Comparison of ENCODE assay signal across 17 mouse cellular contexts in the genomic region with DNA sequence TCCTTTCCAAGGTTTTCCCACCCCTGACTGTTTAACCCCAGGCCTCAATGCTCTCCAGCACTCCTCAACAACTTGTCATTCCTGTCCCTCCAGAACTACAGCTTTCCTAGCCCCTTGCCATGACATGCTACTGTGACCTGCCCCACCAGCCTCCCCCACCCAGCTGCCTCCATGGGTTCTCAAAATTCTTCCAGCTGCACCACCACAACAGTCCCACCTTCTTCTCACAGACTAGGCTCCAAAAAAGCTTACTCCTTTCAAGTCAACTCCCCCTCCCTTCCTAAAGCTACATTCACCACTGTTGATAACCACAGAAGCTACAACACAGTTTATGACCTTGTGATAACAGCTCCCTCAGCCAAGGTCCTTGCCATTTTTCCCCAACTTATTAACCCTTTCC. TPM values are rescaled to one million over a fixed set of nuclear protein-coding genes. Genes with fewer than 3 reads are reported as not detected.
A peak's percentile ranks its signal among the peaks of the same experiment; 100 is the strongest.
DNase-seq lines count a peak whose midpoint lies in the region; ATAC-seq and TF ChIP-seq lines count a peak whose summit lies in the region.
"Had no signal": no experiment of that assay in that cellular context is flagged by ENCODE, and none has a peak within 500 bp of the region (broad histone marks: within the 10 kb centered on the region; RNA-seq: fewer than 3 reads in every experiment).

No protein-coding gene starts in this region.

- no peak overlapping the region for H3K9ac ChIP-seq in embryonic facial prominence, embryonic 14.5 days (ENCODE audit: low read depth, low read length)
- H3K9ac ChIP-seq in liver, embryonic 11.5 days (ENCODE audit: low read depth, low read length) = no peak overlapping the region
- H3K9ac ChIP-seq: kidney, embryonic 15.5 days; lung, embryonic 15.5 days; neural tube, embryonic 13.5 days had no signal

- H3K9me3 ChIP-seq in embryonic facial prominence, embryonic 14.5 days (ENCODE audit: control insufficient read depth, low read length) = no peaks in the 10 kb centered on the region
- H3K9me3 ChIP-seq in embryonic facial prominence, embryonic 10.5 days = no peaks in the 10 kb centered on the region
- no peaks in the 10 kb centered on the region for H3K9me3 ChIP-seq in liver, embryonic 11.5 days (ENCODE audit: control insufficient read depth, low read length)
- H3K9me3 ChIP-seq: kidney, embryonic 15.5 days; lung, embryonic 15.5 days; neural tube, embryonic 13.5 days had no signal

- H3K36me3 ChIP-seq in embryonic facial prominence, embryonic 14.5 days (ENCODE audit: control insufficient read depth, insufficient read depth, low read length) = no peaks in the 10 kb centered on the region
- H3K36me3 ChIP-seq in embryonic facial prominence, embryonic 10.5 days (replicated peaks) = no peaks in the 10 kb centered on the region
- H3K36me3 ChIP-seq in liver, embryonic 11.5 days (ENCODE audit: control insufficient read depth, insufficient read depth, low read length) = no peaks in the 10 kb centered on the region
- H3K36me3 ChIP-seq: kidney, embryonic 15.5 days; lung, embryonic 15.5 days; neural tube, embryonic 13.5 days had no signal

- no peak overlapping the region for H3K27ac ChIP-seq in embryonic facial prominence, embryonic 14.5 days (replicated peaks; ENCODE audit: low read depth, low read length)
- no peak overlapping the region for H3K27ac ChIP-seq in embryonic facial prominence, embryonic 10.5 days (replicated peaks)
- H3K27ac ChIP-seq in liver, embryonic 11.5 days (ENCODE audit: low read depth, low read length) = 0 out of 2 replicates have a peak overlapping the region, but pooled peaks have one; percentile 23
- H3K27ac ChIP-seq: hindbrain, postnatal 0 days; kidney, embryonic 15.5 days; lung, embryonic 15.5 days; neural tube, embryonic 13.5 days had no signal

- no peak for ATAC-seq in embryonic facial prominence, embryonic 14.5 days (ENCODE audit: low read depth)
- peak; percentile 85 for ATAC-seq in liver, embryonic 11.5 days (replicated peaks; ENCODE audit: low FRiP score)
- peak; percentile 63 for ATAC-seq in common myeloid progenitor, adult 5-6 weeks (replicated peaks; ENCODE audit: low read depth, poor library complexity, severe bottlenecking)
- peak; percentile 93 for ATAC-seq in megakaryocyte-erythroid progenitor cell, adult 5-6 weeks (replicated peaks; ENCODE audit: low FRiP score, low TSS enrichment, poor library complexity, severe bottlenecking)
- ATAC-seq: hindbrain, postnatal 0 days had no signal

- no peak overlapping the region for H3K4me2 ChIP-seq in embryonic facial prominence, embryonic 14.5 days (ENCODE audit: low read depth, low read length)
- H3K4me2 ChIP-seq in liver, embryonic 11.5 days = peak overlapping the region; percentile 26
- H3K4me2 ChIP-seq: kidney, embryonic 15.5 days; lung, embryonic 15.5 days; neural tube, embryonic 13.5 days had no signal

- no peaks in the 10 kb centered on the region for H3K27me3 ChIP-seq in embryonic facial prominence, embryonic 14.5 days (replicated peaks; ENCODE audit: control insufficient read depth, insufficient read depth, low read length)
- no peaks in the 10 kb centered on the region for H3K27me3 ChIP-seq in embryonic facial prominence, embryonic 10.5 days (replicated peaks; ENCODE audit: low read depth, poor library complexity, severe bottlenecking)
- no peaks in the 10 kb centered on the region for H3K27me3 ChIP-seq in liver, embryonic 11.5 days (replicated peaks; ENCODE audit: control insufficient read depth, insufficient read depth, low read length)
- H3K27me3 ChIP-seq: kidney, embryonic 15.5 days; lung, embryonic 15.5 days; neural tube, embryonic 13.5 days had no signal

- no peaks in the 10 kb centered on the region for H3K4me1 ChIP-seq in embryonic facial prominence, embryonic 14.5 days (ENCODE audit: control insufficient read depth, insufficient read depth, low read length)
- H3K4me1 ChIP-seq in embryonic facial prominence, embryonic 10.5 days = 0 out of 2 replicates have a peak, but pooled peaks cover 10% of the 10 kb centered on the region
- peaks cover 14% of the 10 kb centered on the region; the same call in 1 of the 2 replicates for H3K4me1 ChIP-seq in liver, embryonic 11.5 days (replicated peaks; ENCODE audit: control insufficient read depth, insufficient read depth, low read length)
- H3K4me1 ChIP-seq in lung, adult 2 months (ENCODE audit: control insufficient read depth, insufficient read depth, low read length) = no peaks in the 10 kb centered on the region
- H3K4me1 ChIP-seq: kidney, embryonic 15.5 days; lung, embryonic 15.5 days had no signal

- TF ChIP-seq POLR2A in lung, adult 2 months (IDR thresholded peaks at IDR 0.05; ENCODE audit: borderline replicate concordance, extremely low read depth, low read depth, low read length) = no peak

- no peak overlapping the region for H3K4me3 ChIP-seq in embryonic facial prominence, embryonic 14.5 days (ENCODE audit: low read depth, low read length)
- no peak overlapping the region for H3K4me3 ChIP-seq in embryonic facial prominence, embryonic 10.5 days
- no peak overlapping the region for H3K4me3 ChIP-seq in liver, embryonic 11.5 days (ENCODE audit: low read depth, low read length)
- H3K4me3 ChIP-seq in lung, adult 2 months (replicated peaks; ENCODE audit: extremely low read depth, low read depth, low read length) = no peak overlapping the region
- H3K4me3 ChIP-seq: erythroblast, embryonic 14.5 days; kidney, embryonic 15.5 days; lung, embryonic 15.5 days; neural tube, embryonic 13.5 days had no signal

- TF ChIP-seq CTCF in lung, adult 2 months (IDR thresholded peaks at IDR 0.05; ENCODE audit: insufficient read depth, low read length) = no peak

- peak; percentile 7 for DNase-seq in embryonic facial prominence, embryonic 14.5 days (ENCODE audit: low spot score)
- no peak for DNase-seq in embryonic facial prominence, embryonic 10.5 days (ENCODE audit: low spot score)
- no peak for DNase-seq in liver, embryonic 11.5 days (ENCODE audit: low spot score)
- DNase-seq in liver = no peak
- no peak for DNase-seq in kidney, postnatal 25 days
- no peak for DNase-seq in lung, adult 2 months
- DNase-seq: cerebellum, adult 8-10 months; embryo, embryonic 11 days; left cerebral cortex, postnatal 4 days; right cerebral cortex, adult 18-20 months had no signal

RNA-seq across cellular contexts. Expression of a gene that starts 8.4 kb away (rescaled TPM):
- polyA plus RNA-seq in embryonic facial prominence, embryonic 14.5 days (2014; fragmentation: Nextera tagmentation; extraction: Ambion mirVana) = 61.3 and 67.2 TPM in 2 replicates
- 50.6 and 53.4 TPM in 2 replicates for polyA plus RNA-seq in embryonic facial prominence, embryonic 10.5 days (2016; fragmentation: Nextera tagmentation; extraction: Ambion mirVana)
- 42.9 and 44.5 TPM in 2 replicates for polyA plus RNA-seq in liver, embryonic 11.5 days (2014; fragmentation: Nextera tagmentation; extraction: Ambion mirVana)
- total RNA-seq in common myeloid progenitor, adult 5-6 weeks (2017) = 52.5 and 64.8 TPM in 2 replicates
- total RNA-seq in megakaryocyte-erythroid progenitor cell, adult 5-6 weeks (2014; fragmentation: Nextera tagmentation) = 24.5 and 25.1 TPM in 2 replicates
- 30.1 and 37.8 TPM in 2 replicates for total RNA-seq in megakaryocyte-erythroid progenitor cell, adult 5-6 weeks (2017)
- polyA plus RNA-seq in lung, adult 2 months (2012; rRNA removed) = 35.2 and 43.6 TPM in 2 replicates

RNA-seq across cellular contexts. Expression of a gene that starts 58.2 kb away (rescaled TPM):
- polyA plus RNA-seq in embryonic facial prominence, embryonic 14.5 days (2014; fragmentation: Nextera tagmentation; extraction: Ambion mirVana) = 70.2 and 74.6 TPM in 2 replicates
- 72.6 and 73.9 TPM in 2 replicates for polyA plus RNA-seq in embryonic facial prominence, embryonic 10.5 days (2016; fragmentation: Nextera tagmentation; extraction: Ambion mirVana)
- 52.2 and 56.5 TPM in 2 replicates for polyA plus RNA-seq in liver, embryonic 11.5 days (2014; fragmentation: Nextera tagmentation; extraction: Ambion mirVana)
- total RNA-seq in common myeloid progenitor, adult 5-6 weeks (2017) = 114 and 153 TPM in 2 replicates
- total RNA-seq in megakaryocyte-erythroid progenitor cell, adult 5-6 weeks (2014; fragmentation: Nextera tagmentation) = 50.7 and 56.5 TPM in 2 replicates
- 80.5 and 95.8 TPM in 2 replicates for total RNA-seq in megakaryocyte-erythroid progenitor cell, adult 5-6 weeks (2017)
- 101 and 124 TPM in 2 replicates for polyA plus RNA-seq in lung, adult 2 months (2012; rRNA removed)
